In the genomic region with DNA sequence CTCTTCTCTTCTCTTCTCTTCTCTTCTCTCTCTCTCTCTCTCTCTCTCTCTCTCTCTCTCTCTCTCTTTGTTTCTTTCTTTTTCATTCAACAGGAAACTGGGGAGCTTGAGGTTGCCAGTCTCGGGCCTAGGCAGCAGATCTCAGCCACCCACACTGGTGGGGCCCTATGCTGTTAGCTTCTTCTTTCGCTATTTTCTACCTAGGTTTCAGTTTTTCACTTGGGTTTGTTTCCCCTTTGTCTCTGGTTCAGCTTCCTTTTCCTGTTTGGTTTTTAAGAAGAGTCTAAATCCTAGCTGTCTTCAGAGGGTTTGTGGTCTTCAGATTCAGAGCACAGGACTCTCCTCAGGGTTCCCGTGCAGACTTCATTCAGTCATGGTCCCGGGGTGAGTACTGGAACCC, we compare ENCODE assay signal across 12 mouse cellular contexts.
DNase-seq lines count a peak whose midpoint lies in the region; ATAC-seq and TF ChIP-seq lines count a peak whose summit lies in the region.
"Had no signal": no experiment of that assay in that cellular context is flagged by ENCODE, and none has a peak within 500 bp of the region (broad histone marks: within the 10 kb centered on the region; RNA-seq: fewer than 3 reads in every experiment).

No protein-coding gene starts in this region.

- no peak overlapping the region for H3K9ac ChIP-seq in stomach, embryonic 16.5 days (ENCODE audit: low read length)
- H3K9ac ChIP-seq in stomach, postnatal 0 days (ENCODE audit: low read length): no peak overlapping the region
- H3K9ac ChIP-seq: heart, embryonic 12.5 days; hindbrain, embryonic 14.5 days had no signal

- H3K27me3 ChIP-seq in stomach, embryonic 16.5 days (ENCODE audit: control insufficient read depth, insufficient read depth, low read length): no peaks in the 10 kb centered on the region
- H3K27me3 ChIP-seq in stomach, postnatal 0 days (ENCODE audit: control insufficient read depth, insufficient read depth, low read length): no peaks in the 10 kb centered on the region
- H3K27me3 ChIP-seq: heart, embryonic 12.5 days had no signal

- no peak for ATAC-seq in stomach, embryonic 16.5 days (ENCODE audit: insufficient read depth, low FRiP score)
- no peak for ATAC-seq in stomach, postnatal 0 days (ENCODE audit: low FRiP score, low TSS enrichment)
- ATAC-seq in hematopoietic stem cell, adult 5-6 weeks (replicated peaks in 1 of 2; ENCODE audit: insufficient read depth in 1 of 2, low FRiP score in 2 of 2, low TSS enrichment in 1 of 2, low read depth in 1 of 2, poor library complexity in 2 of 2, severe bottlenecking in 2 of 2): peak; percentile 3 to 10; a peak in 1 of 4 replicates
- peak; percentile 27; the same call in 1 of the 2 replicates for ATAC-seq in neutrophil, adult 5-6 weeks (ENCODE audit: extremely low read depth, insufficient number of reproducible peaks, low FRiP score, poor library complexity, severe bottlenecking)

- H3K4me2 ChIP-seq in stomach, embryonic 16.5 days (ENCODE audit: low read depth, low read length): no peak overlapping the region
- no peak overlapping the region for H3K4me2 ChIP-seq in stomach, postnatal 0 days (replicated peaks; ENCODE audit: low read depth)
- H3K4me2 ChIP-seq: heart, embryonic 12.5 days; hindbrain, embryonic 14.5 days had no signal

- WGBS in stomach, embryonic 16.5 days: 86% methylated on average over 4 of the region's 4 CpGs
- WGBS in stomach, postnatal 0 days: 88% methylated on average over 4 of the region's 4 CpGs

- DNase-seq in stomach, postnatal 0 days (ENCODE audit: low spot score): no peak
- no peak for DNase-seq in frontal cortex, postnatal 36 days (ENCODE audit: low spot score in 2 of 2)
- no peak for DNase-seq in adrenal gland, adult (ENCODE audit: inconsistent age in 2 of 2, low spot score in 1 of 2)
- no peak for DNase-seq in right cerebral cortex, postnatal 36 days (ENCODE audit: low spot score in 2 of 2)
- DNase-seq: kidney, postnatal 14 days; right cerebral cortex, adult 18-20 months had no signal

- H3K4me1 ChIP-seq in stomach, embryonic 16.5 days (ENCODE audit: control insufficient read depth, insufficient read depth, low read length): peaks cover 8% of the 10 kb centered on the region
- H3K4me1 ChIP-seq in stomach, postnatal 0 days (replicated peaks; ENCODE audit: control insufficient read depth, insufficient read depth): no peaks in the 10 kb centered on the region; the same call in 1 of the 2 replicates
- H3K4me1 ChIP-seq: forebrain, embryonic 10.5 days had no signal

- TF ChIP-seq EP300 in stomach, postnatal 0 days (optimal IDR thresholded peaks at IDR 0.05): no peak

- H3K27ac ChIP-seq in stomach, embryonic 16.5 days (ENCODE audit: low read length): no peak overlapping the region
- H3K27ac ChIP-seq in stomach, postnatal 0 days (replicated peaks): no peak overlapping the region
- H3K27ac ChIP-seq: forebrain, embryonic 10.5 days; hindbrain, embryonic 14.5 days had no signal

- H3K4me3 ChIP-seq in stomach, embryonic 16.5 days (replicated peaks; ENCODE audit: low read length): 0 out of 2 replicates have a peak overlapping the region, but pooled peaks have one; percentile 5
- no peak overlapping the region for H3K4me3 ChIP-seq in stomach, postnatal 0 days (ENCODE audit: low read depth, low read length)
- H3K4me3 ChIP-seq: forebrain, embryonic 10.5 days; heart, embryonic 12.5 days had no signal

- TF ChIP-seq CTCF in stomach, postnatal 0 days (IDR thresholded peaks at IDR 0.05; ENCODE audit: low read depth): no peak

- no peaks in the 10 kb centered on the region for H3K36me3 ChIP-seq in stomach, embryonic 16.5 days (ENCODE audit: control insufficient read depth, insufficient read depth, low read length)
- no peaks in the 10 kb centered on the region for H3K36me3 ChIP-seq in stomach, postnatal 0 days (ENCODE audit: control insufficient read depth, insufficient read depth, low read length)

- no peaks in the 10 kb centered on the region for H3K9me3 ChIP-seq in stomach, embryonic 16.5 days (replicated peaks; ENCODE audit: control insufficient read depth, low read length)
- no peaks in the 10 kb centered on the region for H3K9me3 ChIP-seq in stomach, postnatal 0 days (ENCODE audit: control insufficient read depth, low read length)
- H3K9me3 ChIP-seq: forebrain, embryonic 10.5 days; heart, embryonic 12.5 days had no signal

Comparison
In these comparisons a context has a peak if more than half of its experiments do, and no peak if none do; other contexts are left out.
1. ATAC-seq: peak in hematopoietic stem cell, adult 5-6 weeks (2 of 2) and neutrophil, adult 5-6 weeks (single experiment); none in stomach, embryonic 16.5 days (single experiment) and stomach, postnatal 0 days (single experiment).